Mouse (Mus musculus): ENCODE results near the gene AC131692.1. TPM values are rescaled to one million over a fixed set of nuclear protein-coding genes. Genes with fewer than 3 reads are reported as not detected.

AC131692.1 gene
- polyA plus RNA-seq, 1 experiment from 2014 or later = not detected

GRCm38 (mm10) chr19:6102169-6102853 lies 8.1 kb downstream of the AC131692.1 start:
- H3K36me3 ChIP-seq (replicated peaks) = no peaks in the 10 kb centered on the region
- H3K4me2 ChIP-seq = no peak overlapping the region
- WGBS = 78% methylated on average over 6 of the region's 6 CpGs
- no peak overlapping the region for H3K4me3 ChIP-seq
- H3K9ac ChIP-seq = no peak overlapping the region
- no peaks in the 10 kb centered on the region for H3K27me3 ChIP-seq (replicated peaks)
- ATAC-seq (replicated peaks) = no peak
- no peaks in the 10 kb centered on the region for H3K4me1 ChIP-seq
- H3K27ac ChIP-seq = no peak overlapping the region
- no peaks in the 10 kb centered on the region for H3K9me3 ChIP-seq

DNA sequence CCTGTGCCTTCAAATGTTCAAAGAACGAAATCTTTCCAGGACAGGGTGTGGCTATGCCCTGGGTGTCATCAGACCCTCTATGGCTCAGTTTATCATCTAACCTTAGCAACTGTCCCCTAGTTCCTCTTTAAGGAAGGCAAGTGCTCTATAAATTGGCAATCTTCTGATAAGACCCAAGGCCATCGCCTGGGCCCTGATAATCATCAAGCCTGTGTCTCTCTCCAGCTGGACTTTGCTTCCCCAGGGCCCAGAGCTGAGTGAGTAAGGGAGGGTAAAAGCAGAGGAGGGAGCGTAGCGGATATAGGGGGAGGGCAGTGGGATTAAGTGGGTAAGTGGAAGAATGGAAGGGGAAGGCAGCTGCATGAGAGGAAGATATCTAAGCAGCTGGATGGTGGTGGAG lies 10.3 kb downstream of the AC131692.1 start:
- Histone ChIP-seq H3K4me1 (no peaks in the 10 kb centered on the region), H3K4me2 (no peak overlapping the region), H3K9me3 (no peaks in the 10 kb centered on the region), H3K36me3 (replicated peaks) (no peaks in the 10 kb centered on the region), H3K27ac (no peak overlapping the region), H3K9ac (no peak overlapping the region), H3K4me3 (no peak overlapping the region), H3K27me3 (replicated peaks) (no peaks in the 10 kb centered on the region)
- ATAC-seq (replicated peaks) = no peak
- WGBS = 71% methylated on average over 4 of the region's 4 CpGs

DNA sequence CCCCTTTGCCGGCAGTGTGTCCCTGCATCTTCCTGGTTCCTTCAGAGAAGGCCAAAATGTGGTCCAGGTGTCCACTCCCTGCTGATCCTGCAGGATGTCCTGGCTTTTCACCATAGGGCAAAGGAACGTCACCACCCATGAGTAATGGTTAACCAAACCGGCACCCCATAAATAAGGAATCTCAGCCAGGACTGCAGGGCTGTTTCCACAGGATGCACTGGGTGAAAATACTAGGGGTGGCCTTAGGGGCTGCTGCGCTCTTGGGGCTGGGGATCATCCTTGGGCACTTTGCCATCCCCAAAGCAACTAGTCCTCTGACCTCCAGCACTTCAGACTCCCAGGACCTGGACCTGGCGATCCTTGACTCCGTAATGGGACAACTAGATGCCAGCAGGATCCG lies 11.4 kb downstream of the AC131692.1 start, which contains the start of gene Naaladl1:
Gene Naaladl1 (plus strand): TSS at position 197 of the 400 bp plus-strand sequence.
- no peaks in the 10 kb centered on the region for H3K27me3 ChIP-seq (replicated peaks)
- no peaks in the 10 kb centered on the region for H3K4me1 ChIP-seq
- no peaks in the 10 kb centered on the region for H3K36me3 ChIP-seq (replicated peaks)
- H3K27ac ChIP-seq = no peak within 1 kb of the TSS
- H3K9me3 ChIP-seq = no peaks in the 10 kb centered on the region
- no peak for ATAC-seq (replicated peaks)
- WGBS = 88% methylated on average over 7 of the region's 7 CpGs
- no peak within 1 kb of the TSS for H3K4me3 ChIP-seq
- H3K4me2 ChIP-seq = no peak within 1 kb of the TSS
- H3K9ac ChIP-seq = no peak within 1 kb of the TSS

- ATAC-seq (replicated peaks) = no peak
- Histone ChIP-seq H3K4me1 (peaks cover 15% of the 10 kb centered on the region), H3K27me3 (replicated peaks) (no peaks in the 10 kb centered on the region), H3K4me3 (no peak overlapping the region), H3K9me3 (no peaks in the 10 kb centered on the region), H3K9ac (no peak overlapping the region), H3K27ac (no peak overlapping the region), H3K4me2 (no peak overlapping the region), H3K36me3 (replicated peaks) (peaks cover 16% of the 10 kb centered on the region)
- whole genome bisulfite sequencing = 69% methylated on average over 6 of the region's 6 CpGs
These were observed 18.9 kb downstream of the AC131692.1 start for GRCm38 (mm10) chr19:6113116-6113515.

GRCm38 (mm10) chr19:6116113-6116850 lies 22.1 kb downstream of the AC131692.1 start:
- H3K27ac ChIP-seq = no peak overlapping the region
- H3K9ac ChIP-seq = no peak overlapping the region
- H3K9me3 ChIP-seq = no peaks in the 10 kb centered on the region
- no peaks in the 10 kb centered on the region for H3K27me3 ChIP-seq (replicated peaks)
- H3K36me3 ChIP-seq (replicated peaks) = peaks cover 16% of the 10 kb centered on the region
- no peak for ATAC-seq (replicated peaks)
- peaks cover 29% of the 10 kb centered on the region for H3K4me1 ChIP-seq
- H3K4me3 ChIP-seq = no peak overlapping the region
- WGBS = 96% methylated on average over 15 of the region's 15 CpGs
- H3K4me2 ChIP-seq = peak overlapping the region; percentile 94; the same call in 1 of the 2 replicates

- Histone ChIP-seq H3K4me3 (peak overlapping the region; percentile 71), H3K4me2 (peak overlapping the region; percentile 94), H3K9me3 (no peaks in the 10 kb centered on the region), H3K27me3 (replicated peaks) (no peaks in the 10 kb centered on the region), H3K27ac (peak overlapping the region; percentile 93), H3K36me3 (replicated peaks) (peaks cover 16% of the 10 kb centered on the region), H3K9ac (peak overlapping the region; percentile 75), H3K4me1 (peaks cover 29% of the 10 kb centered on the region)
- WGBS = 7% methylated on average over 32 of the region's 32 CpGs
- ATAC-seq (replicated peaks) = no peak; the same call in 1 of the 2 replicates
These were observed 23.2 kb downstream of the AC131692.1 start for GRCm38 (mm10) chr19:6117346-6117985.

GRCm38 (mm10) chr19:6117986-6118676 lies 23.9 kb downstream of the AC131692.1 start, which contains the start of gene Sac3d1:
Gene Sac3d1, minus strand, starts transcription at chr19:6118650.
- peaks cover 16% of the 10 kb centered on the region for H3K36me3 ChIP-seq (replicated peaks)
- no peaks in the 10 kb centered on the region for H3K9me3 ChIP-seq
- H3K27ac ChIP-seq = peak within 1 kb of the TSS; percentile 93
- WGBS = under 1% methylated on average over 77 of the region's 77 CpGs
- peaks cover 29% of the 10 kb centered on the region for H3K4me1 ChIP-seq
- peak; percentile 90 for ATAC-seq (replicated peaks)
- H3K4me2 ChIP-seq = peak within 1 kb of the TSS; percentile 94
- no peaks in the 10 kb centered on the region for H3K27me3 ChIP-seq (replicated peaks)
- H3K9ac ChIP-seq = peak within 1 kb of the TSS; percentile 75
- peak within 1 kb of the TSS; percentile 71 for H3K4me3 ChIP-seq

DNA sequence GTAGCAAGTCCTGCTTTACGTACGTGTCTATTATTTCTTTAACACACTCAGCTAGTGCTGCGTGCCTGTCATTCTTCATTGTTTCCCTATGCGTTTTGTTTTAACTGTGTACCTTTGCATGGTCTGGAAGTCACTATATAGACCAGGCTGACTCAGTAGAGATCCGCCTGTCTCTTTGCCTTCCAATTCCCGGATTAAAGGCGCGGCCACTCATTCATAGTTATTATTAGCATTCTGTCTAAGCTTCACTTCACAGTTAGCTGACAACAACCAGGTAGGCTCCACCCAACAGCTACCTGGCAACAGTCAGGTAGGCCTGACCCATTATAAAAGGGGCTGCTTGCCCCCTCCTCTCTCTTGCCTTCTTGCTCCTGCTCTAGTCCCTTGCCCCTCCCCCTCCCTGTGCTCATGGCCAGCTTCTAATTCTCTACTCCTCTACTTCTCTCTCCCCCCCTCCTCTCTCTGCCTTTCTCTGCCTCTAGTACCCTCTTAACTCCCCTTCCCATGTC lies 24.5 kb downstream of the AC131692.1 start:
- H3K4me3 ChIP-seq = peak overlapping the region; percentile 71
- no peaks in the 10 kb centered on the region for H3K27me3 ChIP-seq (replicated peaks)
- peak overlapping the region; percentile 94 for H3K4me2 ChIP-seq
- H3K9ac ChIP-seq = peak overlapping the region; percentile 75
- ATAC-seq (replicated peaks) = peak; percentile 61
- H3K27ac ChIP-seq = peak overlapping the region; percentile 93
- peaks cover 16% of the 10 kb centered on the region for H3K36me3 ChIP-seq (replicated peaks)
- 2% methylated on average over 8 of the region's 8 CpGs for WGBS
- no peaks in the 10 kb centered on the region for H3K9me3 ChIP-seq
- peaks cover 29% of the 10 kb centered on the region for H3K4me1 ChIP-seq

DNA sequence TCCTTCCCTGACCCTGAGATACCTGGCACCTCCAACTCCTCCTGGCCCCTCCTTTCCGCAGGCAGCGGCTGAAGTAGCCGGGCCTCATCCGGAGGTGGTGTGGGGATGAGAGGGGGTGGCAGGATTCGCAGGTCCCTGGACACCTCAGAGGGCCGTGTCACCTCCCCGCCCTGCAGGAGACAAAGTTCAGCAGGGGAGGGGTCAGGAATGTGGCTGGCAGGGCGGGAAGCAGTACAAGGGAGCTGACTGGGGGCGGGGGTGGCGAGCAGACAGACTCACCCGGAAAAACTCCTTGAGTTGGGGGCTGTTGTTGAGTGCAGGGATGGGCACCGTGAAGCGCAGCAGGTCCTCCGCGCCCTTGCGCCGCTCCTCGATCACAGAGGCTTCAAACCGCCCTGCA lies 27.5 kb downstream of the AC131692.1 start:
- WGBS = 32% methylated on average over 19 of the region's 19 CpGs
- Histone ChIP-seq H3K36me3 (replicated peaks) (no peaks in the 10 kb centered on the region; the same call in 1 of the 2 replicates), H3K9ac (no peak overlapping the region), H3K27ac (no peak overlapping the region), H3K4me3 (no peak overlapping the region), H3K9me3 (no peaks in the 10 kb centered on the region), H3K27me3 (replicated peaks) (no peaks in the 10 kb centered on the region), H3K4me2 (no peak overlapping the region), H3K4me1 (peaks cover 27% of the 10 kb centered on the region)
- ATAC-seq (replicated peaks) = no peak

- Histone ChIP-seq H3K36me3 (replicated peaks) (no peaks in the 10 kb centered on the region; the same call in 1 of the 2 replicates), H3K4me1 (peaks cover 20% of the 10 kb centered on the region), H3K4me2 (no peak overlapping the region), H3K4me3 (no peak overlapping the region), H3K9ac (no peak overlapping the region), H3K27ac (no peak overlapping the region), H3K27me3 (replicated peaks) (no peaks in the 10 kb centered on the region), H3K9me3 (no peaks in the 10 kb centered on the region)
- ATAC-seq (replicated peaks) = no peak
- 75% methylated on average over 8 of the region's 8 CpGs for WGBS
These were observed 29.1 kb downstream of the AC131692.1 start for GRCm38 (mm10) chr19:6123330-6123729.

DNA sequence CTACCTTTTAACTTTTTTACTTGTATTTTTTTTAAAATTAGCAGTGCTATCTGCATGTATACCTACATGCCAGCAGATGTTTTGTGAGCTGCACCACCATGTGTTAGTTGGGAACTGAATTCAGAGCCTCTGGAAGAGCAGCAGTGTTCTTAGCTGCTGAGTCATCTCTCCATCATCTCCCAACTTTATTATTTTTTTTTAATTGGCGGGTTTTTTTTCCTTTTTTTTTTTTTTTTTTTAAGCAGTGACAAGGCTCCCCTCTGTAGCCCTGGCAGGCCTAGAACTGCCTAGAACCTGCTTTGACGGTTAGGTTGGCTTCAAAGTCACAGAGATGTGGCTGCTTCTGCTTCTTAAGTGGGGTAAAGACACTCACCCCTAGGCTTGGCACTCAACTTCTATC lies 30.7 kb downstream of the AC131692.1 start:
- H3K4me2 ChIP-seq = no peak overlapping the region
- no peak overlapping the region for H3K9ac ChIP-seq
- no peak overlapping the region for H3K27ac ChIP-seq
- H3K4me3 ChIP-seq = no peak overlapping the region
- H3K27me3 ChIP-seq (replicated peaks) = no peaks in the 10 kb centered on the region
- 72% methylated on average over 2 of the region's 2 CpGs for whole genome bisulfite sequencing
- no peaks in the 10 kb centered on the region; the same call in 1 of the 2 replicates for H3K36me3 ChIP-seq (replicated peaks)
- H3K4me1 ChIP-seq = peaks cover 13% of the 10 kb centered on the region
- ATAC-seq (replicated peaks) = no peak
- no peaks in the 10 kb centered on the region for H3K9me3 ChIP-seq

Data from midbrain, embryonic 15.5 days (tissue).